Mouse (Mus musculus): ENCODE results near the gene Atp13a3.

The Atp13a3 gene

GRCm38 (mm10) chr16:30310647-30311046 lies 95.1 kb downstream of the Atp13a3 start, which contains the start of gene Gp5:
Gene Gp5 (minus strand): TSS chr16:30310779.
- no peak for DNase-seq

DNA sequence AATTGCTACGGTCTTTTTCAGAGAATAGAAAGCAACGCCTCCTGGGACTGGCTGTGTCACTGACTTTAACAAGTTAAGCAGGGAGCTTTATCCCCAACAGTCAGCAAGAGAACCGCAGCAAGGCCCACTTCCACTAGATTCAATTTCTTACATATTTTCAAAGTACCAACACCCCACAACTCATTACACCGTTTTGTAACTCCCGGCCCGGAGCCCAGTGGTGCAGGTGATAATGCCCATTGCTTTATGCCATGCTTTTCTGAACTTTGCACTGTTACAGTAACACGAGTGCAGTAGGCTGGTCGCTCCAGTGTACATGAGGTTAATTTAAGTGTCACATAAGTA lies 95.6 kb downstream of the Atp13a3 start:
- no peak for DNase-seq

- DNase-seq, result peak; percentile 18 to 39
These were observed 96.2 kb downstream of the Atp13a3 start for GRCm38 (mm10) chr16:30309395-30310170.

DNA sequence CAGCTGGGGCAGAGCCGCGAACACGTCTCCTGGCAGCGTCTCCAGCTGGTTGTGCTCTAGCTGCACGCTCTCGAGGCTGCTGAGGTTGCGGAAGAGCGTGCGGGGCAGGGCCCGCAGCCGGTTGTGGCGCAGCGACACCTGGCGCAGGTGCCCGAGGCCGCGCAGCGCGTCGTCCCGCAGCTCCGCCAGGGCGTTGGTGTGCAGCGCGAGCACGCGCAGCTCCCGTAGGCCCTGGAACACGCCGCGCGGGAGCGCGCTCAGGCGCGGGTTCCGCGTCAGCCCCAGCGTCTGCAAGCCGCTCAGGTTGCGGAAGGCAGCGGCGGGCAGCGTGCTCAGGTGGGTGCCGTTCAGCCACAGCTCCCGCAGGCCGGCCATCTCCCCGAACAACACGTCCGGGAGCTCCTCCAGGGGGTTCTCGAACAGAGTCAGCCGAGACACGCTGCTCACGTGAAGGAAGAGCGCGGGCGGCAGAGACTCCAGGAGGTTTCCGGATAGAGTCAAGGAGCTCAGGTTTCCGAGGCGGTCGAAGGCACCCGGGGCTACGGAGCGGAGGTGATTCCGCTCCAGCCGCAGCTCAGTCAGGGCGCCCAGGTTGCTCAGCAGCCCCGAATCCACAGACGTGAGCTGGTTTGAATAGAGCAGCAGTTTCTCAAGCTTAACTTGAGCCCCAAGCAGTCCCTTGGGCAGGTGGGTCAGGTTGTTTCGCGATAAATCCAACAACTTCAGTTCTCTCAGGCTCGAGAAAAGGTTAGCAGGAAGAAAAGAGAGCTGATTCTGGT lies 97.0 kb downstream of the Atp13a3 start:
- DNase-seq, result peak; percentile 34 to 55

DNA sequence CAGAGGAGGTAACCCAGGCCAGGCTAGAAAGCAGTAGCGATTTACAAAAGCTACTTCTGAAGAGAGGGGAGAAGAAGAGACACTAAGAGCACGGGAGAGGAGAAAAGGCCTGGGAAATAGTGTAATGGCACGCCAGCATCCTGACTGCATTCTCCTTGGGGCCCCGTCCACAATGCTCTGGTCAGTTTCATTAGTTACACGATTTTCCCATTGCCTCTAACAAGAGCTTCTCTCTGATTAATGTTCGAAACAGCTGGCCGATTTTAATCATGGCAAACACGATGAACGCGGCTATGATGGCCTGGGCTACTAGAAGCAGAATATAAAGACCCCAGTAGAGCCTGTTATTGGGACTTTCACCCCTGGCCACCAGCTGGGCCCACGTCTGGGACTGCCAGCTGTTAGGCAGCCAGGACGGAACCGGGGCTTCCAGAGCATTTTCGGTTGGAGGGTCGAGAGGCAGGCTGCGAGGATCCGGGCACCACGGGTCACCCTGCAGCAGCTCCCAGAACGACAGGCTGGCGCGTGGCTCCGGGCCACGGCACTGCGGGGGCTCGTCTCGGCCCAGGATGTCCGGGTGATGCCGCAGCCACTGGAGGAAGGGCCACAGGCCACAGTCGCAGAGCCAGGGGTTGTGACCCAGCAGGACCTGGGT lies 97.7 kb downstream of the Atp13a3 start:
- peak; percentile 18 to 28 for DNase-seq

- DNase-seq, result no peak
These were observed 98.5 kb downstream of the Atp13a3 start for GRCm38 (mm10) chr16:30307306-30307705.

- DNase-seq, result no peak
These were observed 99.7 kb downstream of the Atp13a3 start for GRCm38 (mm10) chr16:30306102-30306501.

DNA sequence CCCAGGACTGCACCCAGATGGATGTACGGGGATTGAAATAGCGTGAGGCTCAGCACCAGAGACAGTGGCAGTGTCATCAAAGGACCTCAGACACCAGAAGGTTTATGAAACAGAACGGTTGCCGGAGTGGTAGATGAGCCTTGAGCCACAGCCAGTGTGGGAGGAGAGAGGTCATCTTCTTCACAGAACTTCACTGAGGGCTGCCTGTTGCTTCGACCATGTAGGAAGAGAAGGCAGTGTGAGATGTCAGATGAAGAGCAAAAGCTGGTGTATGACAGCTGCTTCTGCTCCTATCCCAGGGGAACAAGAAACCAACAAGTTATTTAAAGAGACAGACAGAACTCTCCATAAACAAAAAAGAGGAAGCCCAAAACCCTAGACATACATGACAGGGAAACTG lies 101.5 kb downstream of the Atp13a3 start:
- no peak for DNase-seq

DNA sequence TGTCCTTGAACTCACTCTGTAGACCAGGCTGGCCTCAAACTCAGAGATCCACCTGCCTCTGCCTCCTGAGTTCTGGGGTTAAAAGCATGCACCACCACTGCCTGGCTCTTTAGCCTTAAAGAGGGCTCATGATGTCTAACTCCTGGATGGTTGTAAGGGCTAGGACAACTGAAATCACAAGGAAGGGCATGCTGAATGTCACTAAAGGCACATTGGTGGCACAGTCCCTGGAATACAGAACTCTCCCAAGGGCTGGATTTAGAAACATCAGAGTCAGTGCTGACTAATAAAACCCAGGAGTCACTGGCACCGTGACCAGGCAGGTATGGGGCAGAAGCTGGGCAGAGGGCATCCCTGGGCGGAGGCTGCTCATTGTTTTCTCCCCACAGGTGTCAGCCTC lies 102.4 kb downstream of the Atp13a3 start:
- no peak for DNase-seq

DNA sequence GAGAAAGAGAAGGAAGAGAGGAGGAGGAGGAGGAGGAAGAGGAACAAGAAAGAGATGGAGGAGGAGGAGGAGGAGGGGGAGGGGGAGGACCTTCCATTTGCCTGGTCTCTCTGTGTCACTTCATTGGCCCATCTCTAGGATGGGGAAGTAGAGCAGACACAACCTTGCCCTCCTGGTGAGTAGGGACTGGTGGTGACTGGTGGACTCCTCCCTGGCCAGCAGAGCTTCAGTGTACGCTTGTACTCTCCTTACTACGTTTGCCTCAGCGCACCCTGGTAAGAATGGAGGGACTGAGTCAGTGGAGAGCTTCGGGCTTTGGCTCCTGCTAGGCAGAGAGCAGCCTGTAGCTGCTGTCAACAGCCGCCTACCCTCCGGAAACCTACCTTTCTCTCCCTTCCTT lies 103.1 kb downstream of the Atp13a3 start:
- DNase-seq, result no peak

DNA sequence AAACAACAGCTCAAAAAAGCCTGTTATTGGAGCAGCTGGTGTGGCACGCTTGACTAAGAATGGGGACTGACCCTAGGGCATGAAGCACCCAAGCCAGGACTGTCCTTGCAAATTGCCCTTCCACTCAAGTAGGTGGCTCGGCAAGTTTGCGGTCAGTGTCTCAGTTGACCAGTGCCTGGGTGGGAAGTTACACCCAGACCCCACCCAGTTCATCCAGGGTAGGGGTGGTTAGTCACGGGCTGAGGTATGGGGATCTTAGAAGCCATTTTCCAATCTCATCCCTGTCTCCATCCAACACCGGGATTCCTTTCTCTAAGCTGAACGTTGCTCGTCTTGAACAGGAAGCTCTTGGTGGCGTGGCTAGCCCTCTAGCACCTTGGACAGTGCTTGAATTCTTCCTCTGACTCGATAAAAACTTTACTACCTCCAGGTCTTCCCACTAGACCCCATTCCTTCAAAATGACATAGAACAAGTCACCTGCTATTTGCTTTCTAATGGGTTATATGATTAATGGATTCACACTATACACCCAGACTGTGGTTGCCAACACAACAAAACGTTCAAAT lies 106.0 kb downstream of the Atp13a3 start:
- DNase-seq, result no peak

GRCm38 (mm10) chr16:30297450-30297849 lies 108.3 kb downstream of the Atp13a3 start:
- DNase-seq, result no peak

GRCm38 (mm10) chr16:30296601-30297275 lies 109.0 kb downstream of the Atp13a3 start:
- DNase-seq, result no peak

GRCm38 (mm10) chr16:30295106-30295505 lies 110.7 kb downstream of the Atp13a3 start:
- DNase-seq, result no peak

GRCm38 (mm10) chr16:30290436-30290835 lies 115.3 kb downstream of the Atp13a3 start:
- peak; percentile 40 to 50 for DNase-seq

- DNase-seq, result no peak
These were observed 120.1 kb downstream of the Atp13a3 start for GRCm38 (mm10) chr16:30285701-30286100.

GRCm38 (mm10) chr16:30283743-30284337 lies 121.9 kb downstream of the Atp13a3 start:
- DNase-seq, result peak; percentile 73 to 77

GRCm38 (mm10) chr16:30282844-30283495 lies 122.8 kb downstream of the Atp13a3 start, which contains the start of gene Lrrc15:
Gene Lrrc15 (minus strand): TSS chr16:30283256.
- DNase-seq, result peak; percentile 52 to 62

DNA sequence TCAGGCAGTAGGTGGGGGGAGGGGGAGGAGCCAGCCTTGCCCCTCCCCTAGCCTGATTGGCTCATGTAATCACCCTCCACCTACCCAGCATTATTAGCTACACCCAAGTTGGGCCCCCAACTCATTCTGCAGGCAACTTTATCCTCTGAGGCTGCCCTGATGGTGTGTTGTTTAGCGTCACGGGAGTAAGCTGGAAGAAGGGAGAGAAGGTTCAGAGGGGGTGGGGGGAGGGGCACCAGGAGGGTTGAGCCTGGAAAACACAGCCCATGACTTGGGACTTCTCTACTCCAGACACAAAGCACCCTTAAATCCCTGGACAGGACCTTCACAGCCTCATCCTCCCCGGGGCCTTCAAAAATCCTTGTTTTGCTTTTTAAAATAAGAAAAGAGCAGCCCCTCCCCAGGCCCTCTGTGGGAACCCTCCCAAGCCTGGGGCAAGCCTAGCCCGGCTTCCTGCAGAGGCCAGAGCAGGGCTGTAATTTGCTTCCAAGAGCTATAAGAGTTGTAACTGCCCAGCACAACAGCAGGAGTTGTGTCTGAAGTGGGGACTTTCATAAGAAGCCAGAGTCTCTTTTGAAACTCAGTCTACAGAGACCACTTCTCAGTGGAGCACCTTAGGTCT lies 125.0 kb downstream of the Atp13a3 start:
- no peak for DNase-seq

DNA sequence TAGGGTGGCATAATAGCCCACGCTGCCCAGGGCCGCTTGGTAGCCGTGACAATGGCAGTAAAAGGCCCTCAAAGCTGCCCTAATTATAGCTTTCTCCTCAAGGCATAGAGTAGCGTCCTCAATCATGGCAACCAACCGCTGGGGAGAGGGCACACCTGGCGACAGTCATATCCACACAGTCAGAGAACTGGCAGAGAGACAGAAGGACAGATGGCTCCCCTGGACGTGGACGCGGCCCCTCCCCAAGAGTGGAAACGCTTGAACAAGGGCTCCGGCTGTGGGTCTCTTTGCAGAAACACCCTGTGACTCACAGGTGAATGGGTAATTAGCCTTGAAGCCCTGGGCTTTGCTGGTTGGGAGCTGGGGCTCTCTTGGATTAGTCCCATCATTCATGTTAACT lies 127.4 kb downstream of the Atp13a3 start:
- no peak for DNase-seq
